Mouse (Mus musculus) kidney, embryonic 15.5 days (tissue): ENCODE measurements around the gene Tnr. TPM values are rescaled to one million over a fixed set of nuclear protein-coding genes. Genes with fewer than 3 reads are reported as not detected.

Experiments
- ATAC-seq: fragments of 200-750 bp; cut with Nextera tagmentation; replicated peaks from 2 replicates; pipeline ENCODE4 v1.8.0; 2017; ENCODE audit warnings: moderate TSS enrichment; ENCODE audit not compliant: low FRiP score
- H3K27ac ChIP-seq: fragments of 300-500 bp; sonication (generic); 2 replicates; pipeline ENCODE4 v1.5.1; 2015; ENCODE audit warnings: mild to moderate bottlenecking, inconsistent platforms
- H3K27me3 ChIP-seq: fragments of 300-500 bp; sonication (generic); 2 replicates; pipeline ENCODE4 v1.6.1; 2015; ENCODE audit warnings: inconsistent platforms
- H3K36me3 ChIP-seq: fragments of 300-500 bp; sonication (generic); 2 replicates; pipeline ENCODE4 v1.6.1; 2015; ENCODE audit warnings: inconsistent platforms
- H3K4me1 ChIP-seq: fragments of 300-500 bp; sonication (generic); 2 replicates; pipeline ENCODE4 v1.6.1; 2015; ENCODE audit warnings: inconsistent platforms
- H3K4me2 ChIP-seq: fragments of 300-500 bp; sonication (generic); 2 replicates; pipeline ENCODE4 v1.6.1; 2015; ENCODE audit warnings: moderate library complexity, mild to moderate bottlenecking, inconsistent platforms
- H3K4me3 ChIP-seq: fragments of 300-500 bp; sonication (generic); replicated peaks from 2 replicates; pipeline ENCODE4 v1.5.1; 2015; ENCODE audit warnings: mild to moderate bottlenecking, inconsistent platforms
- H3K9ac ChIP-seq: fragments of 300-500 bp; sonication (generic); 2 replicates; pipeline ENCODE4 v1.6.1; 2015; ENCODE audit warnings: mild to moderate bottlenecking, inconsistent platforms
- H3K9me3 ChIP-seq: fragments of 300-500 bp; sonication (generic); replicated peaks from 2 replicates; pipeline ENCODE4 v1.6.1; 2016; ENCODE audit warnings: inconsistent platforms
- WGBS: fragments of 180-500 bp; shearing (Covaris S2); methylation state at CpG from one replicate; pipeline ENCODE4 v1.1.7; 2015; ENCODE audit warnings: mixed read lengths; 5-methylcytosine and 5-hydroxymethylcytosine counted together
- polyA plus RNA-seq: library from polyadenylated mRNA; unstranded; fragments of >200 nt; fragmentation: Nextera tagmentation; extraction: Ambion mirVana; gene quantifications from 2 replicates; pipeline ENCODE4 v1.2.1, GENCODE M21; 2015

Tnr gene
- polyA plus RNA-seq, 1 experiment from 2014 or later, result not detected

- Histone ChIP-seq H3K4me3 (no peak overlapping the region), H3K27ac (no peak overlapping the region), H3K27me3 (no peaks in the 10 kb centered on the region), H3K9ac (no peak overlapping the region), H3K36me3 (no peaks in the 10 kb centered on the region), H3K9me3 (no peaks in the 10 kb centered on the region), H3K4me1 (peaks cover 20% of the 10 kb centered on the region; the same call in 1 of the 2 replicates), H3K4me2 (no peak overlapping the region)
- 25% methylated on average over 8 of the region's 8 CpGs for WGBS
- ATAC-seq, result no peak
These were observed 293.2 kb downstream of the Tnr start for GRCm38 (mm10) chr1:159816614-159817371.

GRCm38 (mm10) chr1:159819511-159819910 is 295.9 kb downstream of the Tnr start:
- H3K4me3 ChIP-seq, result no peak overlapping the region
- no peak overlapping the region for H3K9ac ChIP-seq
- H3K27ac ChIP-seq, result no peak overlapping the region
- no peaks in the 10 kb centered on the region for H3K36me3 ChIP-seq
- 24% methylated on average over 3 of the region's 3 CpGs for WGBS
- no peak for ATAC-seq
- no peaks in the 10 kb centered on the region for H3K9me3 ChIP-seq
- no peaks in the 10 kb centered on the region for H3K27me3 ChIP-seq
- peaks cover 17% of the 10 kb centered on the region; the same call in 1 of the 2 replicates for H3K4me1 ChIP-seq
- no peak overlapping the region for H3K4me2 ChIP-seq

DNA sequence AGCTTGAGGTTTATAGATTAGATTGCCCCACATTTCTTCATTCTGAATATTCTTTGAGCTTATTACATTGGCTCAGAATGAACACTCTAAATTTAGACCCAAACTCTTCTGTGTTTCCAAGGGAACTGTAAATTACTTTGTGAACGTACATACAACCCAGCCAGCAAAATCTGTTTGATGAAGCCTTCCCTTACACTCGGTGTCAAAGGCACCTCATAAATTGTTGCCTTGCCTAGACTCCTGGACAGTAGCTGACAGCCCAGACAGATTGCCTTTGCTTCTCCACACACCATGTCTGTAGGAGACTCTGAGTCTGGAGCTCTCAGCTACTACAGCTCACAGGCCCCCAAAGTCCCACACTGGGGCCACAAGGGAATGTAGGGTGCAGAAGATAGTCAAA is 298.8 kb downstream of the Tnr start:
- WGBS, result 25% methylated on average over 2 of the region's 2 CpGs
- Histone ChIP-seq H3K9ac (no peak overlapping the region), H3K9me3 (no peaks in the 10 kb centered on the region), H3K36me3 (no peaks in the 10 kb centered on the region), H3K4me1 (peaks cover 10% of the 10 kb centered on the region; the same call in 1 of the 2 replicates), H3K4me2 (no peak overlapping the region), H3K27me3 (peaks cover 3% of the 10 kb centered on the region; the same call in 1 of the 2 replicates), H3K4me3 (no peak overlapping the region), H3K27ac (no peak overlapping the region)
- 0 out of 2 replicates have a peak, but pooled peaks have one; percentile 58 for ATAC-seq

- Histone ChIP-seq H3K27ac (no peak overlapping the region), H3K27me3 (peaks cover 3% of the 10 kb centered on the region; the same call in 1 of the 2 replicates), H3K4me1 (0 out of 2 replicates have a peak, but pooled peaks cover under 1% of the 10 kb centered on the region), H3K9ac (no peak overlapping the region), H3K9me3 (no peaks in the 10 kb centered on the region), H3K4me2 (no peak overlapping the region), H3K4me3 (no peak overlapping the region), H3K36me3 (no peaks in the 10 kb centered on the region)
- 92% methylated on average over 2 of the region's 2 CpGs for WGBS
- no peak for ATAC-seq
These were observed 305.0 kb downstream of the Tnr start for GRCm38 (mm10) chr1:159828531-159828930.

- H3K36me3 ChIP-seq, result no peaks in the 10 kb centered on the region
- 46% methylated on average over 2 of the region's 2 CpGs for WGBS
- no peaks in the 10 kb centered on the region for H3K27me3 ChIP-seq
- H3K9ac ChIP-seq, result no peak overlapping the region
- no peak overlapping the region for H3K4me2 ChIP-seq
- 0 out of 2 replicates have a peak, but pooled peaks cover 3% of the 10 kb centered on the region for H3K4me1 ChIP-seq
- H3K27ac ChIP-seq, result no peak overlapping the region
- no peak for ATAC-seq
- no peak overlapping the region for H3K4me3 ChIP-seq
- H3K9me3 ChIP-seq, result no peaks in the 10 kb centered on the region
These were observed 309.6 kb downstream of the Tnr start for GRCm38 (mm10) chr1:159833165-159833564.

- peak; percentile 84 for ATAC-seq
These were observed 310.2 kb downstream of the Tnr start for GRCm38 (mm10) chr1:159833646-159834338.

GRCm38 (mm10) chr1:159835126-159835525 is 311.6 kb downstream of the Tnr start:
- no peak for ATAC-seq
- H3K4me2 ChIP-seq, result no peak overlapping the region
- no peak overlapping the region for H3K4me3 ChIP-seq
- no peak overlapping the region for H3K9ac ChIP-seq
- H3K27me3 ChIP-seq, result no peaks in the 10 kb centered on the region
- 18% methylated on average over 4 of the region's 4 CpGs for WGBS
- no peaks in the 10 kb centered on the region for H3K9me3 ChIP-seq
- 0 out of 2 replicates have a peak, but pooled peaks cover 3% of the 10 kb centered on the region for H3K4me1 ChIP-seq
- no peaks in the 10 kb centered on the region for H3K36me3 ChIP-seq
- H3K27ac ChIP-seq, result no peak overlapping the region

More at GRCm38 (mm10) chr1:159833646-159834338, 310.2 kb downstream of the Tnr start:
- H3K9me3 ChIP-seq, result no peaks in the 10 kb centered on the region
- H3K9ac ChIP-seq, result no peak overlapping the region
- H3K27me3 ChIP-seq, result no peaks in the 10 kb centered on the region
- 0 out of 2 replicates have a peak, but pooled peaks cover 3% of the 10 kb centered on the region for H3K4me1 ChIP-seq
- WGBS, result 38% methylated on average over 4 of the region's 4 CpGs
- no peak overlapping the region for H3K27ac ChIP-seq
- H3K4me3 ChIP-seq, result no peak overlapping the region
- H3K4me2 ChIP-seq, result no peak overlapping the region
- H3K36me3 ChIP-seq, result no peaks in the 10 kb centered on the region

- no peak for ATAC-seq
- WGBS, result 39% methylated on average over 2 of the region's 2 CpGs
- Histone ChIP-seq H3K9ac (no peak overlapping the region), H3K4me1 (no peaks in the 10 kb centered on the region), H3K9me3 (no peaks in the 10 kb centered on the region), H3K4me3 (no peak overlapping the region), H3K27me3 (no peaks in the 10 kb centered on the region), H3K4me2 (no peak overlapping the region), H3K27ac (no peak overlapping the region), H3K36me3 (no peaks in the 10 kb centered on the region)
These were observed 316.8 kb downstream of the Tnr start for GRCm38 (mm10) chr1:159840337-159840736.

GRCm38 (mm10) chr1:159842876-159843275 is 319.3 kb downstream of the Tnr start:
- Histone ChIP-seq H3K4me2 (no peak overlapping the region), H3K9ac (no peak overlapping the region), H3K27me3 (no peaks in the 10 kb centered on the region), H3K4me3 (no peak overlapping the region), H3K27ac (no peak overlapping the region), H3K4me1 (no peaks in the 10 kb centered on the region), H3K36me3 (no peaks in the 10 kb centered on the region), H3K9me3 (no peaks in the 10 kb centered on the region)
- WGBS, result 18% methylated on average over 5 of the region's 5 CpGs
- ATAC-seq, result no peak

DNA sequence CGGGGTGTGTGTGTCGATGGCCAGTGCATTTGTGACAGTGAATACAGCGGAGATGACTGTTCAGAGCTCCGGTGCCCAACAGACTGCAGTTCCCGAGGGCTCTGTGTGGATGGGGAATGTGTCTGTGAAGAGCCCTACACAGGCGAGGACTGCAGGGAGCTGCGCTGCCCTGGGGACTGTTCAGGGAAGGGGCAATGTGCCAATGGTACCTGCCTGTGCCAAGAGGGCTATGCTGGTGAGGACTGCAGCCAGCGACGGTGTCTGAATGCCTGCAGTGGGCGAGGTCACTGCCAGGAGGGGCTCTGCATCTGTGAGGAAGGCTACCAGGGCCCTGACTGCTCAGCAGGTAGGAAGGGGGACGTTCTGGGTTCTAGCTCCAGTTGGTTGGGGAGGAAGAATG is 328.5 kb downstream of the Tnr start:
- no peak for ATAC-seq
- Histone ChIP-seq H3K9ac (no peak overlapping the region), H3K4me3 (no peak overlapping the region), H3K36me3 (no peaks in the 10 kb centered on the region), H3K4me2 (no peak overlapping the region), H3K9me3 (no peaks in the 10 kb centered on the region), H3K27ac (no peak overlapping the region), H3K27me3 (no peaks in the 10 kb centered on the region), H3K4me1 (no peaks in the 10 kb centered on the region)
- WGBS, result 83% methylated on average over 11 of the region's 11 CpGs

- Histone ChIP-seq H3K4me3 (no peak overlapping the region), H3K4me1 (no peaks in the 10 kb centered on the region), H3K36me3 (no peaks in the 10 kb centered on the region), H3K27me3 (no peaks in the 10 kb centered on the region), H3K9ac (no peak overlapping the region), H3K4me2 (no peak overlapping the region), H3K9me3 (no peaks in the 10 kb centered on the region), H3K27ac (no peak overlapping the region)
- no peak for ATAC-seq
- WGBS, result 91% methylated on average over 1 of the region's 1 CpGs
These were observed 330.7 kb downstream of the Tnr start for GRCm38 (mm10) chr1:159854261-159854660.

GRCm38 (mm10) chr1:159861782-159862474 is 338.4 kb downstream of the Tnr start:
- no peak overlapping the region for H3K27ac ChIP-seq
- 72% methylated on average over 3 of the region's 3 CpGs for WGBS

More at GRCm38 (mm10) chr1:159861782-159862474, 338.4 kb downstream of the Tnr start:
- no peak for ATAC-seq
- Histone ChIP-seq H3K27me3 (no peaks in the 10 kb centered on the region), H3K9me3 (no peaks in the 10 kb centered on the region), H3K9ac (no peak overlapping the region), H3K4me3 (no peak overlapping the region), H3K36me3 (no peaks in the 10 kb centered on the region), H3K4me1 (no peaks in the 10 kb centered on the region), H3K4me2 (no peak overlapping the region)
